Mouse (Mus musculus): Measurements from ENCODE around the gene Ccdc181.

Ccdc181 gene

DNA sequence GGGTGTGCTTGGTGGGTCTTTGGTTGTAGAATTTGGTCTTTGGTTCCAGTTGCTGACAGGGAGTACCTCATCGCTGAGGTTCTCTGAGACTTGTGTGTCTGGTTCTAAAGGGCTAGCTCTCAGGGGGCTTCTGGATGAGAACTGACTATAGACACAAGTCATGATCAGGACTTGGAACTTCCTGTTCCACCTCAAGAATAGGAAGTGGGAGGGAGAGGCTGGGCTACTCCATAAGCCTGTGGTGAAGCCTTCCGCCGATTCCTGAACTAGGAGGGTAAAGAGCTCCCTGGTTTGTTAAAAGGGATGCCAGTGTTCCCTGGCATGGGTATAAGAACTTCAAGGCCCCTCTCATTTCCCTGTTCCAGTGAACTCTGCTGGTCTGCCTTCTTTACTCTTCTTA, 8.6 kb downstream of the Ccdc181 start:
- no peak for DNase-seq (ENCODE audit: low read depth, low spot score)

DNA sequence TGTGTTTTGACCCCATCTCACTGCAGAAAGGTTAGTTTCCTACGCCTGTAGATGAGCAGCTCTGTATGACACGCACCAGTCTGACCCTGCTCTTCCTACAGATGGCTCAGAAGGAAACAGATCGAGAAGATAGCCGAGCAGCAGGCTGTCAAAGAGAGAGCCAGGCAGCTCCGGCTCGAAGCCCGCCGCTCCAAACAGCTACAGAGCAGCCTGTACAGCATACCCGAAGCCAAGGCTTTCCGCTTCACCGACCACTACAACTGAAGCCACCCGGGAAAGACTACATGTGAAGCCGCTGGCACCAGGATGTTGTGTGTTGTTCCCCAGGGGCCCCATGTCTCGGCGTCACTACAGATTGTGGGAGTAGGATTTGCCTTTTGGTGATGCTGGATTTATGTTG, 12.0 kb downstream of the Ccdc181 start:
- DNase-seq (ENCODE audit: low read depth, low spot score) = no peak

DNA sequence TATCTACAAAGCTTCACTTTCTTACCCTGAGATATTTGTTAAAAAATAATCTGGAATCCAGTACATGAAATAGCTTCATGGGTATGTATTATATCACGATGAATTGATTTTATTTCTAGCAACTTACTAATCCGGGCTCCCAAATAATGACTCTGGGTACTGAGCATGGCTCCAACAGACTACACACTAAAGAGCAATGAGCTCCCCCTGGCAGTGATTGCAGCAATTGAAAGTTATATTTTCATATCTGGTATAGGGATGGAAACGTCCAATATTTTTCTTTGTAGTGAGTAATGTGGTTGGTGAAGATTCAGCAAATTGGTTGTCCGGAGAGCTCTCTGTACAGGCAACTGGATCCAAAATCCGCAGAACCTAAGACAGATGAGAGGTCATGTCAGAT, 16.7 kb downstream of the Ccdc181 start:
- no peak for DNase-seq (ENCODE audit: low read depth, low spot score)

DNA sequence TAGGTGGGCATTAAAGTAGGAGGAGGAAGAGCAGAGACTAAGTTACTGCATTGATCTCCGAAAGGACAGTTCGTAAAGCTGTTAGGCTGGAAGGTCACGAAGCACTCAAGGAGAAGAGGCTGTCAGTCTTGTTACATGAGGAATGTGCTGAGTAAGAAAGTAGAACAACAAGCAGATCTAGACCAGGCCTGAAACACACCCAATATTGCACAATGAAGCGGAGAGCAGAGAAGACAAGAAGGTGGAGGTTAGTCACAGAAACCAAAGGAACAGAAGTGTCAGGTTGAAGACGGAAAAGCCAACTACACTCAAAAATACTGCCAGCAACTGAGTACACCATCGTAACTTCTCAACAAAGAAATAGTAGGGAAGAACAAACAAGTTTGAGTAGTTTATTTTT, 18.7 kb downstream of the Ccdc181 start:
- no peak for DNase-seq (ENCODE audit: low read depth, low spot score)

DNA sequence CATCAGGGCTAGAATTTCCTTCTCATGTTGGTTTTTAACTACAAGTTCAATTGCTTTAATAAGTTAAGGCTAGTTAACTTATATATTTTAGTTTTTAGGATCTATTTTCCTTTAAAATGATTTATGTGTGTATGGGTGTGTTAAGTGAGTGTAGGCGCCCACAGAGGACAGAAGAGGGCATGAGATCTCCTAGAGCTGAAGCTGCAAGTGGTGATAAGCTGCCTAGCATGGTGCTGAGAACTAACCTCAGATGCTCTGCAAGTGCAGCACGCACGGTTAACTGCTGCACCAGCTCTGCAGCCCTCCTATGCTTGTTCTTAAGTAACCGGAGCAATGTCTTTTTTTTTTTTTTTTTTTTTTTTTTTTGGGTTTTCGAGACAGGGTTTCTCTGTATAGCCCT, 21.1 kb downstream of the Ccdc181 start:
- no peak for DNase-seq (ENCODE audit: low read depth, low spot score)

DNA sequence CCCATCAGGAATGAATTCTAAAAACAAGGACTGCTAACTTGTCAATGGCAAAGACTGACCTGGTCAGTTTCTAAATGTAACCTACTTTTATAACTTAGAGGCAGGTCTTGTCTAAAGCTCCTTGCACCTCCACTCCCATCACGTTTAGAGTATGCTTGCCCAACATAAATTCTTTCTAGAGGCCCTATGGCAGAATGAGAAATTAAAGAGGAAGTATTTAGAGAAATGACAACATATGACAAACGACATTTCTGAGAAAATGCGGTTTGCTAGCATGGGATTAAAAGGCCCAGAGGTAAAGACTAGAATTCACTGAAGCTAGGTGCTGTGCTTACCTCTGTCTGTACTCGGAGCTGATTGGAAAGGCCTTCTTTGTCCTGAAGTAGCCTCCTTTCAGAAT, 26.6 kb downstream of the Ccdc181 start:
- DNase-seq (ENCODE audit: low read depth, low spot score) = no peak

DNA sequence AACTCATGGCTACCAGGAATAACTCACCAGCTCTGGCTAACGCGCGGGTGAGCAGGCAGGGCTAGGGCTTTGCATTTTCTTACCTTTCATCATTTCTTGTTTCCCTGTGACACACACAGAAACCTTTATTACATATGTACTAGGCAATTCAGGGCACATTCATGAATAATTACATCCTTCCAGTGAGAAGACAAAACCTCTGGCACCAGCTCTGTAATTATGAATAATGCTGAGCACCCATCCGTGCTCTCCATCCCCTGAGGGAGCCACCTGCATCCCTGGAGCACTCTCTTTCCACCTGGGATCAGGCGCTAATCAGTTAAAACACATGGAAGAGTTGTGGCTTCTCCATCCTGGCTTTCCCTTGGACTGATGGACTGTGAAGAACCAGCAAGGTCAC, 28.4 kb downstream of the Ccdc181 start, which contains the start of gene Nme7:
Gene Nme7 (plus strand): TSS at position 301 of the 400 bp plus-strand sequence.
- no peak for DNase-seq (ENCODE audit: low read depth, low spot score)

DNA sequence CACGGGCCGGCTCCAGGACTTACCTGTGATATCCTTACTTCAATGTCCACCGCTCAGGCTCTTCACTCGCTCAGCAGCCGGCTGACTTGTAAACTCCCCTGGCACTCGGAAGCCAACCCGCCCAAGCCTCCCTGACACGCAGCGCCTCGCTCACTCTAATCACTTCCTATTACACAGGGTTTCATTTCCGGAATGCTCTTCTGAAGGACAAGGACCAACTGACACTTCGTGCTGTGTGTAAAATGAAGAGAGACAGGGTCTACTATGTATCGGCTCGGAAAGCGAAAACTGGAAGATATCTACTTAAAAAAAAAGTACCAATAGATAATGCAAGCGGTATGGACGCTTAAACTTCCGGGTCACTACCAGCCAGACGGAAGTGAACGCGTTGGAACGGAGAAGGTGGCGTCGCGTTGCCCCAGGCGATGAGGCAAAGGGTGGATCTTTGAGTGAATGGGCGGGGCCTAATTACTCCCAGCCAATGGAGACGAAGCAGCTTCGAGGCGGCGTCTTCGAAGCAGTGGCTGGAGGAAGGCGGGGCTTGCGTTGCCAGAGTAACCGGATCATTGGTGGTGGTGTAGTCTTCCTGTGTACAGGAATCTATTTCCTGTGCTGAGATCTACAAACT, 31.9 kb downstream of the Ccdc181 start, which contains the start of gene Blzf1:
Gene Blzf1 (minus strand): TSS at position 366 of the 628 bp plus-strand sequence.
- DNase-seq (ENCODE audit: low read depth, low spot score) = peak; percentile 99

DNA sequence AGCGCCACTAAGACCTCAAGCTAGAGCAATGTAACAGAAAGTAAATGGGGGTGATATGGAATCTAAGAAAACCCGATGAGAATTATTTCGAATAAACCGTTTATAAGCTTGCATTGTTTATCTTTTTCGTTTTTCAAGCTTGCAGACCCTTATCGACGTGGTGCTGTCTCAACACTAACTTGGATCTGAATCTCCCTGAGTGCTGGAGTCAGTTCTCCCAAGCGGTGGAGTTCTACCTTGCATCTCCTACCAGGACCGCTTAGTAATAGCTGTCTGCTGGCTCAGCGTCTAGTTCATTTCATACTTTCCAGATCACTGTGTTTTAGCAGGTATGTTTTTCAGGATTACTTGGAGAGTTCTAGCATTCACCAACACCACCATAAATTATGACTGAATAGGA, 32.5 kb downstream of the Ccdc181 start:
- no peak for DNase-seq (ENCODE audit: low read depth, low spot score)

DNA sequence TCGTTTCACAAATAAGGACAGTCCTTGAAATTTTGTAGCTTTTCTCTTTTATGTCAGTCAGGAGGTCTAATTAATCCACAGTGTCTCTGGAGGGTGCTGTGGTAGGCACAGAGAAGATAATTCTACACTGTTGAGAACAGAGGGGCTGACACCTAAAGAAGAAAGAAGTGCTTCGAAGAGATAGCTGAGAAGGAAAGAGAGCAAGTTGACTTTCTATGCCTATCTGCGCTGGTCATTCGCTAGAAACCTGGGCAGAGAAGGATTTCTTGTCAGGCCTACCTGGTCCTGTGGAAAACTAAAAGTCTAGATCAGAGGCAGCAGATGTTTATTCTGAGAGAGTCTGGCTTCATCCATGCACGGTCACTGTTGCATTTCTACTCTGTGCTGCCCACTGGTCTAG, 38.7 kb downstream of the Ccdc181 start:
- DNase-seq (ENCODE audit: low read depth, low spot score) = no peak

DNA sequence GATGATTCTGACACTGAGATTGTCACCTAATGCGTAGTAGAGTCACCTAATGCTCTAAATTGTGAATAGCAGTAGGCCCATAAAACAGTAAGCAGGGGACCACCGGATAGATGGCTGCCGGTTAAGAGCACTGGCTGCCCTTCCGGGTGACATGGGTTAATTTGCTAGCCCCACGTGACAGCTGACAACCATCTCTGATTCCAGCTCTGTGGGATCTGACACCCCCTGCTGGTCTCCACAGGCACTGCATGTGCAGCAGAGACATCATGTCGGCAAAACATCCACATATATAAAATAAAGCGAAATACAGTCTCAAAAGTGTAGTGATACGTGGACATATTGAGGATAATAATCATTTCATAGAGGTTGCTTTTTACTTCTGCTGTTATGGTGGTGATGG, 39.9 kb downstream of the Ccdc181 start:
- DNase-seq (ENCODE audit: low read depth, low spot score) = peak; percentile 66

DNA sequence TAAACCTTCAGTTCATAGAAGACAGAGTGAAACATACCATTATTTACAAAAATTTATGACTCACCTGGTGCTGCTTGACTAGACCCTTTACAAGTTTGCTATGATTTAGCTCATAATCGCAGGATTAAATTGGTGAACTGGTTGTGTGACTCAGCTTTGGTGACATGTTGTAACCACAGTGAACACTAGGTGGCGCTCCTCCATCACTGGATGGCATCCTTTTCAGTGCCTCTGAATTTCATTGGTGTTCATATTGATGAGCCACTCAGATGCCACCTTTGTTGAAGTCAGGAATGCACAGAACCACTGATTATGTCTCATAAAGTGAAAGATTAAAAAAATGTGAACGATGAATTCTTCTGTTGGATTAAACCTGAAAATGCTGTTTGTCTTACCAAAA, 41.3 kb downstream of the Ccdc181 start:
- peak; percentile 86 for DNase-seq (ENCODE audit: low read depth, low spot score)

DNA sequence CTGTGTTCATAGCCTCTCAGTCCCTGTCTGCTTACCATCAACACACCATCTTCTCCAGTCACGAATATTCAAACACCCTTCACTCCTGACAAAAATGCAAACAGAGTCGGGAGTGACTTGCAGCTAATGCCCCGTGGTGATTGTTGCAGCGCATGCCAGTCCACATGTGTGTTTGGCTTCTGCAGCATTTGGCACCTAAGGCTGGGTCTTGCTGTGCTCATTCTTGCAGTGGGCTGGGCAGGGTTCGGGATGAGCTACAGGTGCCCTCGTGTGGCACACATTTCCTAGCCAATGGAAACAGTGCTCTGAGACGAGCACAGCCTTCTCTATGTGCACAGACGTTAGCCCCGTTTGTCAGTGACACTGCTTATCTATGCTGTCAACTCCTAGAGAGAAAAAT, 41.9 kb downstream of the Ccdc181 start:
- DNase-seq (ENCODE audit: low read depth, low spot score) = no peak

DNA sequence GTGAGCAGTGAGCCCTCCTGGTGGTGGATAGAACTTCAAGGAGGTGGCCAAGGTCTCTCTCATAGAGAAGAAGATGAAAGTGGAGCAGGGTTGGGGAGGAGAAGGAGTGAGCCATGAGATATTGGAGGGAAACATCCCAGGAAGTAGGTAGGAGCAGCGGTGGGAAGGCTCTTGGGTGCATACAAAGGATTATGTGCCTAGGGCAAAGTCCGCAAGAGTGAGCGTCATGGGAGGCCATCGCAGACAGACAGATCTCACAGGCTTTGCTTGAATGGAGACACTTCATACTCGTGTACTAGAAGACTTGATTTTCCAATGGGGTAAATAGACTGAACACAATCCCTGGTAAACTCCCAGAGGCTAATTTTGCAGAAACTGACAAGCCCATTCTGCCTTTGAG, 43.1 kb downstream of the Ccdc181 start:
- DNase-seq (ENCODE audit: low read depth, low spot score) = no peak

DNA sequence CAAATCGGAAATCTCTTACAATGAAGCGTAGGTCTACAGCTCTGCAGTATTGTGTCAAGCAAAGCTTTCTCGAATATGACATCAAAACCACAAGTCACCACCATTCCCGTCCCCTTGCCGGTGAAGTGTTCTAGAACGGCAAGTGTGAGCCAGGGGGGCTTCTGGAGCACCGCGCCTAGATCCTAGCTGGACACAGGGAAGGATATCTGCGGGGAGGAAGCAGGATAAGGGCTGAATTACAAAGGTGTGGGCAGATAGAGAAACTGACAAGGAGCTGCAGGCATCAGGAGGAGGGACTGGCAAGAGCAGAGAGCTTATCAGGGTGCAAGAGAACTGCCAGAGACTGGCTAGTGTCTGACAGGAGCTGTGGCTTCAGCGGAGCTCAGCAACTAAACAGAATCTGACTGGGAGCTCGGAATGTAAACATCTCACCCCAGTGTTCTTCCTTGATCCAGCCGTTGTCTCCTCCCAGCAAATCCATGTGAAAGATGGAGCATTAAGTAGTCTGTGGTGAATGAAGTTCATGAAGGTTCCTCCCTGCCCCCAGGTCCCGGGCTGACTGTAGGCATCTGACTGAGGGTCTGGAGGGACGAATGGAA, 44.3 kb downstream of the Ccdc181 start:
- DNase-seq (ENCODE audit: low read depth, low spot score) = no peak

DNA sequence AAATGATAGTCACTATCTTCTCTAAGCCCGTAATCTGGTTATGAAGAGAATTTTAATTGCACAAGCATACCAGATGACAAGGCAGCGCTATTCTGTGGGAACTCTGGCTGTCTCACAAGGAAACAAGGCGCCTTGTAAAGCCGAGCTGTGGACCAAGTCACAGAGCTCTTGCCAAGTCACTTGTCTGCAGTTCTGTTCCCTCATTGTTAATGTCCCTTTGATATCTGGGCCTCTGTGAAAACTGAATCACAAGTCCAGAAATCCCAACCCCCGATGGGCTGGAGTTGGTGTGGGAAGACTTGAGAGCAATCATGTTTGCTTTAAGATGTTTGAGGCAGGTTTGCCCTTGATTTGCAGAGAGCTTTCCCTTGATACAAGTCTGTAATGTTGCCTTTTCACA, 45.3 kb downstream of the Ccdc181 start:
- no peak for DNase-seq (ENCODE audit: low read depth, low spot score)

DNA sequence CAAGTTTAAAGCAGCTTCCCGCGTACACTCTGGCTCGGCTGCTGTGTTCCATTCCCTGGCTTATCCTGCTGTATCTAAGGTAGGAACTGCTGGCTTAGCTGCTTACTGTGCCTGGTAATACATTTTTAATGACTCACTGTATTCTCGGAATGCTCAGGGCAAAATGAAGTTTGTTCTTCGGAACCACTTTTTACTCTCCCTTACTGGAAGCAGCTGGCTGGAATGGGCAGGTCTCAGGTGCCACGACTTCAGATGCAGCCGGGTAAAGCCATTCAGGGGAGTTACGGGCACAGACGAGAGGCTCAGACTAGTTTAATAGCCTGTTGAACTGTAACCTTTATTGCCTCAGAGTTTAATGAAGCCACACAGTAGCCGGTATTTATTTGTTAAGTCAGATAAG, 46.0 kb downstream of the Ccdc181 start:
- no peak for DNase-seq (ENCODE audit: low read depth, low spot score)

DNA sequence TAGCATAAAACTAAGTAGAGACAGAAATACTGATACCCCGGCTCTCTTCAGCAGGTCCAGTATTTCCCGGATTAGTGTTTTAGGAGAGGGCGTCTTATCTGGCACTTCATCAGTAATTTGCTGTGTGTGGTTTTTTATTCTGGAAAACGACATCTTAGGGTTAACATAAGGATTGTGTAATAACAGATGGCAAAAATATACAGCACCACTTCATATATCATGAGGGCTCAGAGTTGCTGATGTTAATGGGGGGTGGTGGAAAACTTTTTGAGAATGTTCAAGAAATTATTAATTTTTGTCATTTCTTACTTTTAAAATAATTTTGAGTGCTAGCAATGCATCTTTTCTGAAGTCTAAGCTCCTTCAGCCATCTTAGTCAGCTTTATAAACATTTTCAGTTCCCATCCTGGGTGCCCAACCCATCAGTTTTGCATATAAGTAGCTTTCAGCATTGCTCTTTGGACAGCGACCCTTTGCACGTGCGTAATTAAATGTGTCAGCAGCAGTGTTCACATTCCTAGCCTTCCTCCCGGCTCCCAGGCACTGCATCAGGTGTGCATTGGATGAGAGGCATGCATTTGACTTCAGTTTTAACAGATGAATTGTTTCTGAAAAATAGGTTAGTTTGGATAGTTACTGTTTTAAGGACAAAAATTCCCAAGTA, 47.7 kb downstream of the Ccdc181 start:
- DNase-seq (ENCODE audit: low read depth, low spot score) = no peak

DNA sequence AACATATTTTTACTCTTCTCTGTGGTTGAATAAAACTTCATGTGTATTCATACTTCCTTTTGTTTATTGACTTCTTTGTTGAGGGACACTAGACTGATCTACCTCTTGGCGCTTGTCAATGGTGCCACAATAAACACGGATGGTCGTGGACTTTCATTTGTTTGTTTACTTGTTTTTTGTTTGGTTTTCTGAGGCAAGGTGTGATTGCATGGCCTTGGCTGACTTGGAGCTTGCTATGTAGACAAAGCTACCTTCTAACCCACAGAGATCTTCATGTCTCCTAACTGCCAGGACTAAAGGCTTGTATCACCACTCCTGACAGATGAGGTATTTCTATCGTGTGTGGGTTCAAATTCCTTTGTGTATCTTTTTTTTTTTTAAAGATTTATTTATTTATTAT, 48.8 kb downstream of the Ccdc181 start:
- DNase-seq (ENCODE audit: low read depth, low spot score) = no peak

DNA sequence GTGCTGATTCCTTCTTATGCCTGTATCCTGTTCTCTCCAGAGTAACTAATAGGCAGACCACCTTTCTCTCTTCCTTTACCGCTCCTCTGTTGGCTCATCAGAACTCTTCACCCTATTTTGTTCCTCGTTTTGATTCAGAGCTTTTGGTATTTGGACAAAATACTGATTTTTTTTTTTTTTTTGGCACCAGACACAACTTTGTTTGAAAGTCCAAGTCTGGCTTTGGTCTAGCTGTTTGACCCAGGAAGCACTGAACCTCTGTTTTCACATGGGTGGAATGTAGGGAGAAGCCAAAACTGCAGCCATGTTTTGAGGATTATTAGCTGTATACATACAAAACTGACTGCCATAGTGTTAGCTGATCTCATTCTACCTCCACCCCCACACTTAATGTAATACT, 49.5 kb downstream of the Ccdc181 start:
- no peak for DNase-seq (ENCODE audit: low read depth, low spot score)

DNA sequence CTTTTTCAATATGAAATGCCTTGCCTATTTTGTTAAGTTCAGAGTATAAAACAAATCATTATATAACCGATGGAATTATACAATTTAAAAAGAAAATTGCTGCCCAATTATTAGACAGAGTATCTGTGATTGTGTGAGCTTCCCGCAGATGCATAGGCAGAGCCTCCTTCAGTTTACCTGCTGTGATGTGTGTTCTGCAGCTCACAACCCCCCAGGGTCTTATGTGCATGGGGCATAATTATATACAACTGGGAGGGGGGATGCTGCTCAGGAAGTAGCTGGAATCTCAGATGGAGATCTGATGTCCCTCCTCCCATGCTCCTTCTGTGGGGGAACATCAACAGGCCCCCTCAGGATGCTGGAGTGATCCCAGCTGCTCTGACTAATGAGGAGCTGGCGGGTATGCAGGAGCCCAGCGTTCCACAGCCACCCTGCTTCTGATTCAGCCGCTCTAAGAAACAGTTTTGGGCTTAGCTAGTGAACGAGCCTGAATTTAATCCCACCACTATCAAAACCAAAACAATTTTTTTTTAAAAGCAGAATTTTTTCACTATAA, 51.3 kb downstream of the Ccdc181 start:
- DNase-seq (ENCODE audit: low read depth, low spot score) = no peak

DNA sequence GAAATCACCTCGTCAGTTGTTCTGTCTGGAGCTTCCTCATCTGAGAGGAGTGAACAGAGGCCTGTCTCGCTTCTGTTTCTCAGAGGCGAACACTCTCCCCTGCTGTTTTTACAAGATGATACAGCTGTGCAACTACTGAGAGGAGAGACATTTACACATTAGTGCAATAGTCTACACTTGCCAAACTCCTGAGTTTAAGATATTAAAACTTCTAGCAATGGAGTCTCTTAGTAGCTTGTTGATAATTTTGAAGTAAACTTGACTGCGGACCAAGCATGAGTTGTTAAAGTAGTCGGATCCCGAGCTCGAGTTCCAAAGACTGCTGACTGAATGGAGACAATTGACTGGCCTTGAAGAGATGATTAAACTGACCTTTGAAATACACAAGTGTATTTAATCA, 52.4 kb downstream of the Ccdc181 start:
- no peak for DNase-seq (ENCODE audit: low read depth, low spot score)

DNA sequence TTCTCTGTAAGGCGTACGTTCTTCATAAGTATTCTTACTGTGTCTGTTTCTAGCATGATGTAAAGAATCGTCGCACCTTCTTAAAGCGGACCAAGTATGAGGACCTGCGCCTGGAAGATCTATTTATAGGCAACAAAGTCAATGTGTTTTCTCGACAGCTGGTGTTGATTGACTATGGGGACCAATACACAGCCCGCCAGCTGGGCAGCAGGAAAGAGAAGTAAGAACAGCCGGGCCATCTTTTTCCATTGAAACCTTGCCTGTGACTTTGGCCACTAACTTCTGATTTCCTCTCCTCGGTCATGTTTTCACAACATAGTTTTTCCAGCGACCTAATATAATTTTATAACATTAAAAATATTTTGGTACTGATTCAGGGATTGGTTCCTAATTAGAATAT, 57.2 kb downstream of the Ccdc181 start:
- DNase-seq (ENCODE audit: low read depth, low spot score) = no peak
